Mouse (Mus musculus) kidney, postnatal 10 days (tissue): ENCODE results near the gene Rmi2.
A peak's percentile ranks its signal among the peaks of the same experiment; 100 is the strongest.
"Not testable (repeated sequence)": the region's sequence is repeated elsewhere in the genome, so short reads cannot be mapped to it uniquely, and the experiment has no call there.

Experiments
- DNase-seq: peaks from one replicate; pipeline ENCODE4 v3.0.0; 2021; ENCODE audit warnings: mixed read lengths

Gene Rmi2

DNA sequence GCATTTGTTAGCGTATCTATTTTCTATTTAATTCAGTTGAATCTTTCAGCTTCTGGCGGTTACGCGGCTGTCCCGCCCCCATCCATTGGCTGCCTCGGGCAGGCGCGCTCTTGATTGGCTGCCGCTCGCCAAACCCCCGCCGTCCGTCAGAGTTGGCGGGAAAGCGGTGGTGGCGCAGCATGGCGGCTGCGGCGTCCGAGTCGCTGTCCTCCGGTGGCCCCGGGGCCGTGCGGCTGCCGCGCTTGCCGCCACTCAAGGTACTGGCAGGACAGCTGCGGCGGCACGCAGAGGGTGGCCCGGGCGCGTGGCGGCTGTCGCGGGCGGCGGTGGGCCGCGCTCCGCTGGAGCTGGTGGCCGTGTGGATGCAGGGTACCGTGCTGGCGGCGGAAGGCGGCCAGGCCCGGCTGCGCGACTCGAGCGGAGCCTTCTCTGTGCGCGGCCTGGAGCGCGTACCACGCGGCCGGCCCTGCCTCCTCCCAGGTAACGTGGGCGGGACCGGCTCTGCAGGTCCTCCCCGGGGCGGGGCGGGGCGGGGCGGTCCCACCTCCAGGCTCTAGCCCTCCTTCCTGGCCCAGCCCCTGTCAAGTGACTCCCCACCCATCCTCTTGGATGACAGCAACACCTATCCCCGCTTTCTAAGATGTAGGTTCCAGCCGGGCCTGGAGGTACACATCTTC lies at the start of gene Rmi2:
Rmi2 (plus strand) TSS at position 149 of the 677 bp plus-strand sequence.
- DNase-seq, result peak; percentile 93

DNA sequence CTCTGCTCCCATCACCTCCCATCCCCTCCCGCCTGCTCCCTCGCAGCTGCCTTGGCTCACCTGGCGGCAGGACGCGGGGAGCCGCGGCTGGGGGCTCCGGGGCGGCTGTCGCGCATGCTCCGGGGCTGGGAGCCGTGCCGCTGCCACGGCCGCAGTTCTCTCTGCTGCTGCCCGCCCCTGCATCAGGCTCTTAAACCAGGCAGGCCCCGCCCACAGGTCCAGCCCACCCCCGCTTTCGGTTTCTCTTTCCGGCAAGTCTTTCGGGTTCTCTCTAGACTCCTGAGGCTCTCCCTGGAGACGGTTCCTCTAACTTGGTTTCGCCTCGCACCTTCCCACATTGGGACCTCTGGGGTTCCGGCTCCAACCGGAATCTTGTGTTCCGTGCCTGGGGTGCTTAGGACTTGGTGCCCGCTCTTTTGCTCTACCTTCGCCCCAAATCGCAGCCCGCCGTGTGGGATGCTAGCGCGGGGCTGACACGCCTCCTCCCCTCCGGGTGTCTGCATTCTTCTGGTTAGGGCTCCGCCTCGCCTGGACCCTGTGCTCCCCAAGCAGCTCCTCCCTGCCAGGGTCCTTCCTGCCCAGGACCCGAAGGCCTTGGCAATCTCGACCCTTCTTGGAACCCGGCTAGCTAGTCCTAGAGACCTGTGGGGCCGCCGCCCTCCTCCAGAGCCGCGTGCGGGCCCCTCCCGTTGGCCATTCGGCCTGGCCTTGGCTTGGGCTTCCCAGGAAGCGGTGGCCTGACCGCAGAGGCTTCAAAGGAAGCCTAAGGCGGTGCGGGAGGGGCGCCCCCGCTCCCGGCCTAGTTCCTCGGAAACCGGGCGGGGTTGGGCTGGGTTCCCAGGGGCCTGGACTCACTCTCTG lies 49.3 kb upstream of the Rmi2 start, which contains the start of gene Socs1:
Socs1 (minus strand) TSS at position 166 of the 861 bp plus-strand sequence.
- peak; percentile 96 for DNase-seq

DNA sequence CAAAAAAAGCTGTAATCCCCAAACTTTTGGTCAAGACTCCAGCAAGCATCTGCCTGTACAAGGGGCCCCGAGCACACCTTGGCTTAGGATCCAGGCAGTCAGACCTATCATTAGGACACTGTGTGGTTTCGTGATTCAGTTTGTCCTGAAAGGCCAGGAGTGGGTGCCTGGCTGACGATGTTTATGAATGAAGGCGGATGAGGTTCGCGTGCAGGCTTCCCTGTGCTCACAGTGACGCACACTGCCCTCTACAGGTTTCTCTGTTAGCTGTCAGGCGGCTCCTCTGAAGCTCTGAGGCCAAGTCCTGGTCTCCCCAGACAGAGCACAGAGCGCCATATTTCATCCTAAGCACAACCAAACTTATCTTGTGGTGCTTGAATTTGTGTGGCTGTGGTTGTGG lies 48.6 kb upstream of the Rmi2 start:
- peak; percentile 91 for DNase-seq

DNA sequence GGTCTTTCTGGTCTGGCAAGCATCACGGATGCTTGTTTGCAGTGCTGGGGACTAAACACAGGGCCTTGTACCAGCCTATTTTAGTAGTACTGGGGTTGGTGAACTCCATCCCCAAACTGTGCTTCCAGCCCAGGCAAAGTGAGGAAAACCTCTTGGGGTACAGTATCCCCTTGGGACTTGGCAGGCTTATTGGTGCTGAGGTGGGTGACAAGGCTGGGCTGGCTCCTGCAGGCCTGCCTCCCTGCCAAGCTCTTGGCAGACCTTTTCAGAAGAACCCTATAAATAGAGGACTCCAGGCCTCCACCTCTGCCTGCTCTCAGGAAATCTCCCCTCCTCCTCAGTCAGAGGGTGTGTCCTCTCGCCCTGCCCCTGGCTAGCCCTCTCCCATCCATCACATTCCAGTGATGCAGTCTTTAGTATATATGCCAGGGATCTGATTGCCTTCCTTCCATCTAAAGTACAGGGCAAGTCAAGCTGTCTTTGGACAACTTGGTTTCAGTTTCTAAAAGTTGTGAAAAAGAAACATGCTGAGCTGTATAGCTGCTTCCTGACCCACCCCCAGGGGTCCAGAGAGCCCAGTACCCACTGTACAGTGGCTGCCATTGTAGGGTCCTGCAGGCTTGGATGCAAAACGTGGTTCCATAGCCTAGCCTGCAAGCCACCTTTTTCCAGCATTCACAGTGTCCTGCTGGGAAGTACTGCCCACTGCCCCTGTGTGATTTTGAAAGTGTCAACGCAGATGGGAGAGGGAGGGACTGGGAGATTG lies 47.9 kb upstream of the Rmi2 start:
- no peak for DNase-seq

DNA sequence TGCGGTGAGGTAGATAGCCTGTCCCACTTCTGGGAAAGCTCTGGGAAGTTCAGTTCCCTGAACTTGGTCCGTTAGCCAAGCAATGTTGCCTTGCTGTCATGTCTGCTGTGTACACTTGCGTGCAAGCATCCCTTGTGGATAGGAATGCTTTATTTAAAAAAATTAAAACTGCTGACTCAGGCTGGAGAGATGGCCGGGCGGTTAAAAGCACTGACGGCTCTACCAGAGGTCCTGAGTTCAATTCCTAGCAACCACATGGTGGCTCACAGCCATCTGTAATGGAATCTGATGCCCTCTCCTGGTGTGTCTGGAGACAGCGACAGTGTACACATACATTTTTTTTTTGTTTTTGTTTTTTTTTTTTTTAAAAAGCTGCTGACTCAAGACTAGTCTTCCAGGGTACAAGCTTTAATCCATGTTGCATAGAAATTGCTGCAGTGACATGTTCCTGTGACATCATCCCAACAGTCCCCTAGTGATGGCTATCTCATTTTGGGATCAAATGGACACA lies 47.3 kb upstream of the Rmi2 start:
- no peak for DNase-seq

DNA sequence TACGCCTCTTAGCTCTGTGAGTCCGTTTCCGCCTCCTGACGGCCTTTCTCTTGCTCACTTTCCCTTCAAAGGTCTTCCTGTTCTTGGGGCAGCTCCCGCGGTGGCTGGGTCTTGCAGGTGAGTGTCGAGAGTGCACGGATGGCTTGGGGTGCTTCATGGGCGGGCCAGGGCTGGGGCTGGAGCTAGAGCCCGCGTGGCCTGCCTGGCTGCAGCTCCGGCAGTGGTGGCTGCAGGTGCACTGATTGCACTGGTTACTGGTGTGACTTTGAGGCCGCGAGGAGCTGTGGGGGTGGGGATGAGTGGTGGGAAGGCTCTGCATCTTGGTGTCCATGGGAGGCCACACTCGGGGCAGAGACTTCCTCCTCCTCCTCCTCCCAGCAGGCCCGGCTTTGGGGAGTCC lies 46.6 kb upstream of the Rmi2 start, which contains the start of gene Tnp2:
Tnp2 (minus strand) TSS at position 390 of the 400 bp plus-strand sequence.
- DNase-seq, result no peak

DNA sequence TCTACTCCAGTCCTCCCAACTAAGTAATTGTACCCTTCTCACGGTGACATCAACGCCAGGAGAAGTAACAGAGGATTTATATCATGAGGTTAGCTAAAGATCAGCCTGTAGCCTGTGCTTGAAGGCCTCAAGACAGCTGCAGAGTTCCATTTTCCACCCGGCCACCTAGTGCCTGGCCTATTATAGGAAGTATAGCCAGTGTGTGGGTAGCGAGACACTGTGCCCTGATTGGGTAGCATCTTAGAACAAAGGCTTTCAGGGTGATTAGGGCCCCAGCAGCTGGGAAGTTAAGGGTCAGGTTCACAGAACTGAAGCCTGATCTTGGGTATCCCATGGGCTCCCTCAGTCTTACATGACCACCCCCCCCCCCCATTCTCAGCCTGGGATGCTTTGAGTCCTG lies 46.0 kb upstream of the Rmi2 start:
- no peak for DNase-seq

DNA sequence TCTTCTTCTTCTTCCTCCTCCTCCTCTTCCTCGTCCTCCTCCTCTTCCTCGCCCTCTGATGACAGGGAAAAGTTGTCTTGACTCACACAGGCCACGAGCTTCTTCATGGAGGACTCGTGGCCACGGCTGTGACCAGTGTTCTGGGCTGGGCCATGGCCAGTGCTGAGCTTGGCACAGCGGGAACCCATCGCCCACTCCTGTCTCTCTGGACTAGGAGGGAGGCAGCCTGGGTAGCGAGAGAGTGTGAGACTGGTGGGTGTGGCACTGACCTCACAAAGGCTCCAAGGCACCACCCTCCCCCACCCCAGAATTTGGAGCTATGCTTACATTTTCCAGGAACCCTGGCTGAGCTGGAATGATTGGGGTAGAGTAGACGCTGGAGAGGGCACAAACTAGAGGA lies 44.2 kb upstream of the Rmi2 start, which contains the start of gene Prm3:
Prm3 (minus strand) TSS at position 213 of the 400 bp plus-strand sequence.
- DNase-seq, result no peak

DNA sequence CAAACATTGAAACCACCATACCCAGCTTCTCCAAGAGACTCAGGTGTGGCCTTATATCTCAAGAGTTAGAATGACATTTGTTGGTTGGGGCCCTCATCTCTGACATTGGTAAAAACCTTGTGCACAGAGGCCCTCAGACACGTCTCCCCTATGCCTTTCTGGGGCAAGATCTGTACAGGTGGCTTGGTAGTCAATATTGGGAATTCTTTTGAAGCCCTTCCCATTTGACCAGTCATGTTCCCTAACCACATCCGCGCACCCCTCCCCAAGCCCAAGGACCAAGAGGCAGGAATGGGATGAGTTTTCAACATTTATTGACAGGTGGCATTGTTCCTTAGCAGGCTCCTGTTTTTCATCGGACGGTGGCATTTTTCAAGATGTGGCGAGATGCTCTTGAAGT lies 38.8 kb upstream of the Rmi2 start, which contains the start of gene Prm2:
Prm2 (minus strand) TSS at position 101 of the 400 bp plus-strand sequence.
- no peak for DNase-seq

DNA sequence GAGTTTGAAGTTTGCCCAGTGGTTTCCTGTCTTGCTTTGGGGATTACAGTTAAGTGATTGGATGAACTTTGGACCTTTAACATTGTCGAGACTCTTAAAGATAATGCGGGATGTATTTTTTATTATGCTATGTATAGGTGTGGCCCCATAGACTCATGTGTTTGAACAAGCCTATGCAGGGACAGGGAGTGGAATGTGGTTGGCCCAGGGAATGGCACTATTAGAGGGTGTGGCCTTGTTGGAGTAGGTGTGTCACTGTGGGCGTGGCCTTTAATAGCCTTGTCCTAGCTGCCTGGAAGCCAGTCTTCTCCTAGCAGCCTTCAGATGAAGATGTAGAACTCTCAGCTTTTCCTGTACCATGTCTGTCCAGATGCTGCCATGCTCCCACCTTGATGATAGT lies 32.4 kb upstream of the Rmi2 start:
- DNase-seq, result not testable (repeated sequence)

DNA sequence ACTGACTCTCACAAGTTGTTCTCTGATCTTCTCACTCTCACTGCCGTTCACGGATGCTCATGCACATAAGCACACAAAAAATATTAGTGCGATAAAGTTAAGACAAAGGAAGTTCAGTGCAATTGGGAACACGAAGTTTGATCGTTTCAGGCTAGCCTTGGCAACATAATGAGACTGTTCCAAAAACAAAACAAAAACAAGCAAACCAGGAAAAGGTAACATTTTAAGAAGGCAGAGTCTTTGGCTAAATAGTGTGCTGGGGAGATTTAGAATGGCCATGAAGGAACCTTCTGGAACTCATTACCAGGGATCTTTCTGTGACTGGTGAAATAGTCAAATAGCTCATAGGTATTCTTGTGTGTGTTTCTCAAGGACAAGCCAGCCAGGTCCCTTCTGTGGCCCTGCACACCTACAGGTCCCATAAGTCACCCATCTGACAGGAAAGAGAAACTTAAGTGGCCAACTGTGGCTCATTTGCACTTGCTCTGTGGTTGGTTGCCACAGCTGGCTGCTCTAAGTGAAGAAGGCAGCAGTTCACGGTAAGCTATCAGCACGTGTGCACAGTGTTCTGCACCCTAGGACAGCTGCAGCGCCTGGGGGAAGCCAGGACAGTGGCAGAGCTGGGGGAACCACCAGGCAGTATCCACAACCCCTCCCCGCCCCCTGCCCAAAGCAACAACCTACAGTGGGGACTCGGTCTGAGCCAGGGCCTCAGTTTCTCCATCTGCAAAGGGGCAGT lies 28.9 kb upstream of the Rmi2 start, which contains the start of gene Prm1:
Prm1 (minus strand) TSS at position 51 of the 739 bp plus-strand sequence.
- DNase-seq, result no peak

DNA sequence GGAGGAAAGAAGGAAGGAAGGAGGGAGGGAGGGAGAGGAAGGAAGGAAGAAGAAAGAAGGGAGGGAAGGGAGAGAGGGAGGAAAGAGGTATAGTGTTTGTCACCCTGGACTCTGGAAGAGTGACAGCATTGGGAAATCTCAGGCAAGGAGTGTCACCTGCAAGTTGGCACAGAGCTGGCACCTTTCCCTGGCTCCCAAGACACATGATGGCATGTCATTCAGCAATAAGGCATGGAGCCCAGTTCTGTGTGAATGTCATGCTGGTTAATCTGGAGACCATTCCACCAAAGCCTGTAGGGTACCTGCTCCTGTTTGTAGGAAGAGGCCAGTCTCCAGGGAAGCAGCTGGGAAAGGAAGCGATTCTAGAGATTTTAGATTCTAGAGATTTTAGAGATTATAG lies 24.5 kb upstream of the Rmi2 start:
- no peak for DNase-seq

DNA sequence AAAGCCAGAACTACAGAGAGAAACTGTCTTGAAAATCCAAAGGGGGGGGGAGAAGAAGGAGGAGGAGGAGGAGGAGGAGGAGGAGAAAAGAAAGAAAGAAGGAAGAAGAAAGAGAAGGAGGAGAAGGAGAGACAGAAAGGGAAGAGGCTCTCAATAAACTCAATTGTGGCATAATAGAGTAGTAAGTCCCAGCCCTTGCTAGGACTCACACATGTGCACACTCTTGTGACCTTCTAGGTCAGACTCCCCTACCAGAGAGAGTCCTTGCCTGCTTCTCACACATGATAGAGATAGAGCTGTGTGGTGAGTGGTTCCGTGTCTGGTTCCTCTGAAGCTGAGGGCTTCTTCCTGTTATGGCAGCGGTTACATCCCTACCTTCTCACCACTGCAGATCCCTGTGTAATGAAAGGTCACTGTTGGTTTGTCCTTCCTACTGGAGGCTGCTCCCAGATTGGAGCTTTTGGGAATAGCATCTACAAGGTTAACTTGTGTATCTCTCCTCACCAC lies 21.9 kb upstream of the Rmi2 start, which contains the start of gene Gm11172:
Gm11172 (plus strand) TSS at position 51 of the 507 bp plus-strand sequence.
- no peak for DNase-seq

DNA sequence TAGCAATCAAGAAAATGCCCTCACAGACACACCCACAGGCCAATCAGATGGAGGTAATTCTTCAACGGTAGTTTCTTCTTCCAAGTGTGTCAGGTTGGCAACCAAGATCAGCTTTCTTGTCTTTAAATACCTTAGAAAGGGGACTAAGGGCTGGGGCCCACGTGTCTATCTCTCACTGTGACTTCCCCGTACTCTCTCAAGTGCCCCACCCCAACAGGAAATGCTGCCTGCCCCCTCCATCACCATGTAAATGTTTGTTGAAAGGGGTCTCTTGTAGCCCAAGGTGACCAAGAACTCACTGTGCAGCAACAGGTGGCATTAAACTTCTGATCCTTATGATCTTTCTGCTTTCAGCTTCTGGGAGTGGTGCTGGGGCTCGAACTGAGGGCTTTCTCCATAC lies 21.1 kb upstream of the Rmi2 start:
- DNase-seq, result no peak

DNA sequence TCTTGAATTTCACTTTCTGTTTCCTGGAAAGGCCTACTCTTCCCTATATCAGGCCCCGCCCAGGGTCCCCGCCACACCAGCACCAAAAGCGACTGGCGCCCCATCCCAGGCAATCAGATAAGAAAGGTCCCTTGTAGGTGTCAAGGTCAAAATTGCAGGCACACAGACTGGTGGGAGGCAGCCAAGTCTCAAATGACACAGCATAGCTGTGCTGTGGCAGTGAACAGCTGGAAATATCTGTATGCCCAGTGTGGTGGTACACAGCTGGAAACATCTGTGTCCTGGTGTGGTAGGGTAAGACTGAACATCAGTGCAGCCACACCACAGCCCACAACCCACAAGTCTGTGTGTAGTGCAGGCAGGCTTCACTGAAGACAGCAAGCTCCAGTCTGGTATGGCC lies 20.0 kb upstream of the Rmi2 start:
- no peak for DNase-seq

DNA sequence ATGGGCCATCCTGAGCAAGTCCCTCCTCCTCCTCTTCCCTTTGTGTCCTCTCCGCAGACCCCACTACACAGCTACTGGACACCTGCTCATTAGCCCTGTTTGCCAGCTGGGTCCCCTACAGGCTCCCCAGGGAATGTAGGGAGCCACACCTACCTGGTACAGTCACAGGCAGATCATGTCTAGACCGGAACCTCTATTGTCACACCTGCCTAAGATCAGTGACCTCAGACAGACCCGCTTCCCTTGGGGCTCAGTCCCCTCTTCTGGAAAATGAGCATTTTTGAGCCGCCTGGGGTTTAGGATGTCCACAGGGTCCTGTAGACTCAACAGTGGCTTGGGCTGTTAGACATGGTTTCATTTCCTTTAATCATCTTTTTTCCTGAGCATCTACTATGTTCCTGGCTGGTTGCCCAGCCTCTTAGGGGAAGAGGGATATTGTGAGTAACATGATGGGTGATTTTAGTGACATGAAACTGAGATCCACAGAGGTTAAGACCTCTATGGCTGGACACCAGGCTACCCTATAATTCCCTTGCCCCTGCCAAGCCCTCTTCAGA lies 16.2 kb upstream of the Rmi2 start:
- DNase-seq, result no peak

DNA sequence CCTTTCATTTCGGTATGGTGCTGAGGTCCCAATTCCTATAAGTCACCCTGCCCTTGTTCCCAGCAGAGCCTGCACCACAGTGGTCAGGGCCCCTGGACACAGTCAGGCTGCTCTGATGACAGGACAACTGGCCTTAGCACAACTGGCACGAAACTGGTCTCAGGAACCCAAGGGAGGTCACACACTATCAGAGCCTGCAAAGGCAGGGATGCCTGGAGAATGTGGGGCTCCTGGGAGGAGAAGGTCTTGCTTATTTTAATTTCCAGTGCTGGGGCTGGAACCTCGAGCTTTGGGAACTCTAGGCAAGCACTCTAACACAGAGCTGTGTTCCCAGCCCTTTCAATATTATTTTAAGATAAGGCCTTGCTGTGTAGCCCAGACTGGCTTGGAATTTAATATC lies 14.9 kb upstream of the Rmi2 start:
- DNase-seq, result no peak

DNA sequence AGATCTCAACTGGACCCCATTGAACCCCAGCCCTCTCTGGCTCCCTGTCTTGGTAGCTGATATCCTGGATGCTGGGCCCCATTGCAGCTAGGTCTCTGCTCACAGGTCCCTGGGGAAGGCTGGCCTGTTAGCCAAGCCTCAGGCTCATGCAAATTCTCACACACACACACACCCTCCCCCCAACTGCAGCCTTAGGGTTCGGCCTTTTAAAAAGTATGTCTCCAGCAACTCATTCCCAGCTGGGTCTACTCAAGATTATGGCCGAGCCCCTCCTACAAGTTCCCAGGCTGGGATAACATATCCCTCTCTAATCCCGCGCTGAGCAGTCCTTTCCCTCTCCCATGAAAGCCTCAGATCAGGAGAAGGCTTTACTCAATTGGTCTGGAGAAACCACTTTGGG lies 13.5 kb upstream of the Rmi2 start:
- DNase-seq, result peak; percentile 57

DNA sequence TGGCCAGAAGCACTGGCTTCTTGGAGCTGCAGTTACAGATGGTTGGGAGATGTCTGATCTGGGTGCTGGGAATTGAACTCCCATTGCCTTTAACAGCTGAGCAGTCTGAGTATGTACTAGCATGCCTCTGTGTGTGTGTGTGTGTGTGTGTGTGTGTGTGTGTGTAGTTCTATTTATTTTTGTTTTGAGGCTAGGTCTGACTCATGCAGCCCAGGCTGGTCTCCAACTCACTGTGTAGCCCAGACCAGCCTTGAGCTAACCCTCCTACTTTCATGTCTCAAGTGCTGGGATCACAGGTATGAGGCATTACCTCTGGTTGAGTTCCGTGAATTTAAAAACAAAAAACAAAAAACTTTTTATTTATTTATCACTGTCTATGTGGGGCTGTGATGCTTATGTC lies 10.3 kb upstream of the Rmi2 start:
- no peak for DNase-seq

DNA sequence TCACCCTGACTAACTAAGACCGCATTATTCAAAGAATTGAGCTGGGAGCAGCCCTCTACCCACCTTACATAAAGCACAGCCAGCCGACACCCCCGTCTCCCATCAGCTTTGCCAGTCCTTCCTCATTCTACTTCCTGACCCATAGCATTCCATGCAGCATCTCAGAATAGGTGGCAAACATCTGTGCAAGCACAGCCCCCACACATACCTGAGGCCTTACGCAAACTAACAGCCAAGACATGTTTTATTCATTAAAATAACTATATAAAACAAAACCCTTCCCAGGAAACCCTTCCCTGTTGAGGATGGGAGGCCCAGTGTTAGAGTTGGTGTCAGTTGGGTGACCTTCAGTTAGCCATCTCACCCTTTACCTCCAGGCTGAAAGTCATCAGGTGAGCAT lies 9.0 kb upstream of the Rmi2 start:
- DNase-seq, result no peak

DNA sequence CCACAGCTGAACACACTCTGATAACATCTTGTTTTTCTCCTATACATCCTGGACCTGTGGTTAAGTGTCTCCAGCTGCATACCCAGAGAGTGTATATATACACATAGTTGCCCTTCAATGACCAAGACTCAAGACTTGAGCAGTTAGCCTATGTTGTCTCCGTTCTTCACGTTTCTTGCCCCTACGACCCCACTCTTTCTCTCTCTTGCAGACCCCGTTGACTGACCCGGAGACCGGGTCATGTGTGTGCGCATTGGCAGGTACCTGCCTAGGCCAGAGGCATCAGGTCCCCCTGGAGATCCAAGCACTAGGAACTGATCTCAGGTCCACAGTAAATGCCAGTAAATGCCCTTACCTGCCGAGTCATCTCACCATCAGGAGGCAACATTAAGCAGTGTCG lies 7.6 kb upstream of the Rmi2 start:
- DNase-seq, result no peak
